28 mouse cellular contexts compared by ENCODE assay signal in the genomic region with DNA sequence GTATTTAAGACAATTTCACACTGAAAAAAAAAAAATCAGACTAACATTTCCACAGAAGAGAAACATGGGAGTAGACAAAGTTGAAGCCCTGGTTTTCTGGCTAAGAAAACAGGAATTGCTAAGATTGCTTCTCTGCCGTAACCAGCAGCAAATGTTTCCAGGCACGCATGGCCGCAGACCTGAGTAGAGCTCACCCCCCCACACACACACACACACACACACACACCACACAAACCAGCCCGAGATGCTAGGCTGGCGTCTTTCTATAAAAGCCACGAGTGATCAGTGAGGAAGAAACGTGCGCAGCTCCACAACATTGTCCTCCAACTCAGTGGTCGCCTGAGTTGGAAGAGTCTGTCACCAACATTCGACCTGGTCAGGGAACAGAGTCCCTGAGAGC.
A peak's percentile ranks its signal among the peaks of the same experiment; 100 is the strongest.
DNase-seq lines count a peak whose midpoint lies in the region; ATAC-seq and TF ChIP-seq lines count a peak whose summit lies in the region.
"Had no signal": no experiment of that assay in that cellular context is flagged by ENCODE, and none has a peak within 500 bp of the region (broad histone marks: within the 10 kb centered on the region; RNA-seq: fewer than 3 reads in every experiment).

No protein-coding gene starts in this region.

- H3K27ac ChIP-seq in cerebellum, adult 2 months (ENCODE audit: insufficient read depth, low read length): no peak overlapping the region
- H3K27ac ChIP-seq: hindbrain, embryonic 13.5 days; left cerebral cortex, adult 2 months; limb, embryonic 12.5 days; liver, embryonic 15.5 days; midbrain, embryonic 12.5 days; neural tube, embryonic 13.5 days; stomach, embryonic 15.5 days had no signal

- peaks cover 3% of the 10 kb centered on the region for H3K4me1 ChIP-seq in cerebellum, adult 2 months (ENCODE audit: control insufficient read depth, insufficient read depth, low read length)
- H3K4me1 ChIP-seq: midbrain, embryonic 12.5 days; stomach, embryonic 15.5 days had no signal

- no peak for TF ChIP-seq POLR2A in cerebellum, adult 2 months (IDR thresholded peaks at IDR 0.05; ENCODE audit: borderline replicate concordance, insufficient read depth, low read length)

- H3K4me3 ChIP-seq in cerebellum, adult 2 months (replicated peaks; ENCODE audit: insufficient read depth, low read depth, low read length): no peak overlapping the region
- H3K4me3 ChIP-seq: erythroblast, embryonic 14.5 days; hindbrain, embryonic 13.5 days; left cerebral cortex, adult 2 months; limb, embryonic 12.5 days; liver, embryonic 15.5 days; midbrain, embryonic 12.5 days; myocyte; neural tube, embryonic 13.5 days; stomach, embryonic 15.5 days had no signal

- H3K27me3 ChIP-seq in cerebellum, adult 2 months (ENCODE audit: control insufficient read depth, insufficient read depth, low read length): no peaks in the 10 kb centered on the region; the same call in 1 of the 2 replicates
- H3K27me3 ChIP-seq: hindbrain, embryonic 13.5 days; limb, embryonic 12.5 days; liver, embryonic 15.5 days; midbrain, embryonic 12.5 days; neural tube, embryonic 13.5 days; Patski; stomach, embryonic 15.5 days had no signal

- peak; percentile 12 for ATAC-seq in CD4-positive, CD25-positive, alpha-beta regulatory T cell, adult 4 months
- 0 out of 2 replicates have a peak, but pooled peaks have one; percentile 13 for ATAC-seq in megakaryocyte, adult 5-6 weeks (ENCODE audit: poor library complexity, severe bottlenecking)
- ATAC-seq: forebrain, postnatal 0 days; Patski had no signal

- TF ChIP-seq CTCF in cerebellum, adult 2 months (IDR thresholded peaks at IDR 0.05; ENCODE audit: borderline replicate concordance, insufficient read depth, low read depth, low read length): no peak

- WGBS in cerebellum, adult 2 months: 94% methylated on average over 10 of the region's 10 CpGs

- DNase-seq in CD4-positive helper T cell, adult 2 months (ENCODE audit: low read depth, low spot score): peak; percentile 74
- peak; percentile 32 for DNase-seq in thymus, postnatal 25 days
- DNase-seq in testis, postnatal 10 days (ENCODE audit: low spot score): no peak
- DNase-seq in frontal cortex, postnatal 25 days (ENCODE audit: low spot score in 2 of 2): no peak
- no peak for DNase-seq in cerebellum, adult 2 months
- DNase-seq: adrenal gland, postnatal 25 days; cerebellum, adult 18-20 months; cerebellum, postnatal 14 days; forebrain, postnatal 0 days; gastrocnemius, postnatal 14 days; heart, adult 11 months; heart, postnatal 4 days; kidney, adult 11 months; kidney, postnatal 14 days; lung, embryonic 14.5 days; lung, postnatal 14 days had no signal

Comparison
In these comparisons a context has a peak if more than half of its experiments do, and no peak if none do; other contexts are left out.
1. DNase-seq: peak in CD4-positive helper T cell, adult 2 months (single experiment) and thymus, postnatal 25 days (single experiment); none in testis, postnatal 10 days (single experiment), frontal cortex, postnatal 25 days (0 of 2) and cerebellum, adult 2 months (0 of 2).